Mouse (Mus musculus): ENCODE measurements at regions not wholly inside any gene's neighbourhood (a gene's known extent, or its start where the extent isn't known, plus 50 kb on each side); places are given as distances from the start of the nearest gene placed in this dataset.

DNA sequence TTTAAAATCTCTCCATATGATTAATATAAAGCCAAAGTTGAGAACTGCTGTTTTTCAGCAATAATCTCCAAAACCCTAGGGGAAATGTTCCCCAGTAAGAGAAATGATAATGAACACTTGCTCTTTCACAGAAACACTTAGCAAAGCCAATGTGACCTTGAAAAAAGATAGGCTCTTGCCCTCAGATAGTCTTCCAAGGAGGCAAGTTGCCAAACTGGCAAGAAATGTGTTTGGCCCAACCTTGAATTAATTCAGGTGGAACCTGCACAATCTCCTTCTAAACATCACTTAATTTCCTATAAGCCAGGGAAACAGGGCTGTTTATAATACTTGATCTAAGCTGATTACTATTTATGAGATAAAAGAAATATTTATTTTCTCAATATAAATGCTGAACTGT is 244.0 kb upstream of the Gnaz start:
- no peak overlapping the region for H3K9ac ChIP-seq
- no peaks in the 10 kb centered on the region for H3K4me1 ChIP-seq
- H3K36me3 ChIP-seq, result no peaks in the 10 kb centered on the region
- no peak overlapping the region for H3K4me2 ChIP-seq
- H3K27ac ChIP-seq, result no peak overlapping the region
- H3K9me3 ChIP-seq, result no peaks in the 10 kb centered on the region
- ATAC-seq (ENCODE audit: borderline replicate concordance, extremely low read depth, low FRiP score, low TSS enrichment), result no peak
- H3K4me3 ChIP-seq, result no peak overlapping the region
- no peaks in the 10 kb centered on the region for H3K27me3 ChIP-seq

DNA sequence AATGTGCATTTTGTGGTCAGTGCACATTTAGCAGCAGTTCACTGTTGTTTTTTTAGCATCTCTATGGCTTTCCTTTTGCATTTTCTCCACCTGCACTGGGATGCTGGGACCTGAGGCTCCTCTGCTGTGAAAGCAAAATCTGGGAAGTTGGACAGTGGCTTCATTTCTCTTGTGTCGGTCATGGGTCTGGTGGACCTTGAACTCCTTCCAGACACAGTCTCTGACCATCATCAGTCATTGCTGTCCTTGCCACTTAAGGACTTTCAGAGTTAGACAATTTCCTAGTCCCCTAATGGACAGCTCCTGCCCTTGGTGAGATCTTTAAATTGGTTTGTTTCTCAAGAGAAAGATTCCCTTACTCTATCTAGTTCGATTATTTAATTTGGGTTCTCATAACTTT is 217.5 kb upstream of the Gnaz start:
- no peaks in the 10 kb centered on the region for H3K4me1 ChIP-seq
- 71% methylated on average over 2 of the region's 2 CpGs for WGBS
- ATAC-seq (ENCODE audit: borderline replicate concordance, extremely low read depth, low FRiP score, low TSS enrichment), result no peak

GRCm38 (mm10) chr10:74750879-74751278 is 216.1 kb upstream of the Gnaz start:
- Histone ChIP-seq H3K27me3 (no peaks in the 10 kb centered on the region), H3K4me3 (no peak overlapping the region), H3K9ac (no peak overlapping the region), H3K9me3 (no peaks in the 10 kb centered on the region), H3K36me3 (no peaks in the 10 kb centered on the region), H3K27ac (no peak overlapping the region), H3K4me2 (no peak overlapping the region), H3K4me1 (no peaks in the 10 kb centered on the region)
- ATAC-seq (ENCODE audit: borderline replicate concordance, extremely low read depth, low FRiP score, low TSS enrichment), result no peak

More for the DNA sequence above, 217.5 kb upstream of the Gnaz start:
- H3K4me2 ChIP-seq, result no peak overlapping the region
- H3K36me3 ChIP-seq, result no peaks in the 10 kb centered on the region
- H3K27ac ChIP-seq, result no peak overlapping the region
- H3K27me3 ChIP-seq, result no peaks in the 10 kb centered on the region
- H3K9ac ChIP-seq, result no peak overlapping the region
- no peak overlapping the region for H3K4me3 ChIP-seq
- no peaks in the 10 kb centered on the region for H3K9me3 ChIP-seq

DNA sequence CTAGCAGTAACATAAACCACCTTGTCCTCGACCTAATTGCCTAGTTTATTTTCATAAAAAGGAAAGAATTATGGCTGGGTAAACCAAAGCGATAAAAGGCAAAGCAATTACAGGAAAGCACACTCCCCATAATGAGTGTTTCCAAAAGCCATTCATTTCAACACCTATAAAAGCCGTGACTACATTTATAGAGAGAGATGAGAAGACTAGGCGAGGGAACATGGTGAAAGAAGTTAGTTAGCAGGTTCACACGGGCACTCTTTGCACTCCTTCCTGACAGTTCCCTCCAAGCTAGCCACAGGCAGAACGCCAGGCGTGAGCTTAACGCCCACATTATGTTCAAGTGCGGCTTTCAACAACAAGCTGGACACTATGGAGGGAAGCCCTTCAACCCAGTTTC is 206.2 kb upstream of the Gnaz start:
- Histone ChIP-seq H3K9me3 (no peaks in the 10 kb centered on the region), H3K36me3 (no peaks in the 10 kb centered on the region), H3K27me3 (no peaks in the 10 kb centered on the region), H3K27ac (no peak overlapping the region), H3K4me2 (no peak overlapping the region), H3K9ac (no peak overlapping the region), H3K4me1 (no peaks in the 10 kb centered on the region), H3K4me3 (no peak overlapping the region)
- ATAC-seq (ENCODE audit: borderline replicate concordance, extremely low read depth, low FRiP score, low TSS enrichment), result no peak
- 65% methylated on average over 9 of the region's 9 CpGs for WGBS

DNA sequence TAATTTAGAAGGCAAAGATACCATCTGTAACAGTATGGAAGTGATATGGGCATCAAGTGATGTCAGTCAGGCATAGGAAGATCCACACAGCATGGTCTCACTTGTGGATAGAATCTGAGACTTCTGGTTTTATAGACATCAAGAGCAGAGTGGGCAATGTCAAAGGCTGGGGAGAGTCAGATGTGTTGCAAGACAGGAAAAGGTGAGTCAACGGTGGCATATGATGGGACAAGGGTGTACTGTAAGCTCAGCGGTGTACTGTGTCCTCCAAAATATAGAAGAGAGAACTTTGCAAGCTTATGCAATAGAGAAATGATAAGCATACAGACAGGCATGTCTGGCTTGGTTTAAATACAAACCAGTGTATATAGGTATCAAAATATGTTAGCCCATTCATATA is 177.7 kb upstream of the Gnaz start:
- H3K4me1 ChIP-seq, result no peaks in the 10 kb centered on the region
- H3K27ac ChIP-seq, result no peak overlapping the region
- ATAC-seq (ENCODE audit: borderline replicate concordance, extremely low read depth, low FRiP score, low TSS enrichment), result no peak
- H3K9me3 ChIP-seq, result no peaks in the 10 kb centered on the region
- 87% methylated on average over 2 of the region's 2 CpGs for WGBS
- H3K36me3 ChIP-seq, result no peaks in the 10 kb centered on the region
- no peak overlapping the region for H3K4me2 ChIP-seq
- H3K9ac ChIP-seq, result no peak overlapping the region
- no peak overlapping the region for H3K4me3 ChIP-seq
- no peaks in the 10 kb centered on the region for H3K27me3 ChIP-seq

- no peaks in the 10 kb centered on the region for H3K9me3 ChIP-seq
- no peaks in the 10 kb centered on the region for H3K4me1 ChIP-seq
- no peak overlapping the region for H3K9ac ChIP-seq
- H3K4me2 ChIP-seq, result no peak overlapping the region
- H3K27me3 ChIP-seq, result no peaks in the 10 kb centered on the region
- ATAC-seq (ENCODE audit: borderline replicate concordance, extremely low read depth, low FRiP score, low TSS enrichment), result no peak
- H3K36me3 ChIP-seq, result no peaks in the 10 kb centered on the region
- no peak overlapping the region for H3K4me3 ChIP-seq
- WGBS, result 53% methylated on average over 3 of the region's 3 CpGs
- H3K27ac ChIP-seq, result no peak overlapping the region
Observed at GRCm38 (mm10) chr10:74789987-74790386, 177.0 kb upstream of the Gnaz start.

DNA sequence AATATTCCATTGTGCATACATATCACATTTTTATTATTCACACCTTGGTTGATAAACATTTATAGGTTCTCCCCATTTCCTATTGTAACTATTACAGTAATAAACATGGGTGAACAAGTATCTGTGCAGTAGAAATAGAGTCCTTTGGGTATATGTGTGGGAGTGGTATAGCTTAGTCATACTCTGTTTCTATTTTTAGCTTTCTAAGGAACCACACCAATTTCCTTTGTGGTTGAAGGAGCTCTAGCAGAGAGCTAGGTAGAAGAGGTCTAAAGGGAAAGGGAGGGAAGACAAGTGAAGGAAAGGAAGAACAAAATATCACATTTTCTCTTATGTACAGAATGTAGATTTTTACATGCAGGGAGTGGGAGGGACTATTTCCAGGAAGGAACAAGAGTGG is 143.6 kb upstream of the Gnaz start:
- H3K9me3 ChIP-seq, result no peaks in the 10 kb centered on the region
- H3K27me3 ChIP-seq, result no peaks in the 10 kb centered on the region
- ATAC-seq (ENCODE audit: borderline replicate concordance, extremely low read depth, low FRiP score, low TSS enrichment), result no peak

DNA sequence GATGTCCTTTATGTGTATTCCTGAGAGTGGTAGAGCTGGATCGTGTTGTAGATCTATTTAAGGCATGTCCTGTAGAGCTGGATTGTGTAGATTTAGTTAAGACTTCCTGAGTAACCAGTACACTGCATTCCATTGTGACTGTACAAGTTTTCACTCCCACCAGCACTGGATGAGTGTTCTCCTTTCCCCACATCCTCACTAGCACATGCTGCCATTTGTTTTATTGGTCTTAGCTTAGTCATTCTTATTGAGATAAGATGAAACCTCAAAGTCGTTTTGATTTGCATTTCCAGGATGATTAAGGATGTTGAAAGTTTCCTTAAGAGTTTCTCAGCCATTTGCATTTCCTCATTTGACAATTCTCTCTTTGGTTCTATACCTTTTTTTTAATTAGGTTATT is 132.6 kb upstream of the Gnaz start:
- WGBS, result 38% methylated on average over 2 of the region's 2 CpGs
- ATAC-seq (ENCODE audit: borderline replicate concordance, extremely low read depth, low FRiP score, low TSS enrichment), result no peak
- Histone ChIP-seq H3K4me1 (no peaks in the 10 kb centered on the region), H3K4me2 (no peak overlapping the region), H3K36me3 (no peaks in the 10 kb centered on the region), H3K27me3 (no peaks in the 10 kb centered on the region), H3K9me3 (no peaks in the 10 kb centered on the region), H3K9ac (no peak overlapping the region), H3K4me3 (no peak overlapping the region), H3K27ac (no peak overlapping the region)

More for the DNA sequence above, 143.6 kb upstream of the Gnaz start:
- Histone ChIP-seq H3K4me3 (no peak overlapping the region), H3K27ac (no peak overlapping the region), H3K9ac (no peak overlapping the region), H3K4me2 (no peak overlapping the region), H3K36me3 (no peaks in the 10 kb centered on the region), H3K4me1 (no peaks in the 10 kb centered on the region)

- H3K27ac ChIP-seq, result no peak overlapping the region
- peak; percentile 42; the same call in 1 of the 2 replicates for ATAC-seq (ENCODE audit: borderline replicate concordance, extremely low read depth, low FRiP score, low TSS enrichment)
- H3K4me2 ChIP-seq, result no peak overlapping the region
- no peaks in the 10 kb centered on the region for H3K4me1 ChIP-seq
- no peaks in the 10 kb centered on the region for H3K9me3 ChIP-seq
- no peak overlapping the region for H3K4me3 ChIP-seq
- H3K27me3 ChIP-seq, result no peaks in the 10 kb centered on the region
- H3K36me3 ChIP-seq, result no peaks in the 10 kb centered on the region
- H3K9ac ChIP-seq, result no peak overlapping the region
- WGBS, result 8% methylated on average over 7 of the region's 7 CpGs
Observed at GRCm38 (mm10) chr10:74848372-74848771, 118.6 kb upstream of the Gnaz start.

DNA sequence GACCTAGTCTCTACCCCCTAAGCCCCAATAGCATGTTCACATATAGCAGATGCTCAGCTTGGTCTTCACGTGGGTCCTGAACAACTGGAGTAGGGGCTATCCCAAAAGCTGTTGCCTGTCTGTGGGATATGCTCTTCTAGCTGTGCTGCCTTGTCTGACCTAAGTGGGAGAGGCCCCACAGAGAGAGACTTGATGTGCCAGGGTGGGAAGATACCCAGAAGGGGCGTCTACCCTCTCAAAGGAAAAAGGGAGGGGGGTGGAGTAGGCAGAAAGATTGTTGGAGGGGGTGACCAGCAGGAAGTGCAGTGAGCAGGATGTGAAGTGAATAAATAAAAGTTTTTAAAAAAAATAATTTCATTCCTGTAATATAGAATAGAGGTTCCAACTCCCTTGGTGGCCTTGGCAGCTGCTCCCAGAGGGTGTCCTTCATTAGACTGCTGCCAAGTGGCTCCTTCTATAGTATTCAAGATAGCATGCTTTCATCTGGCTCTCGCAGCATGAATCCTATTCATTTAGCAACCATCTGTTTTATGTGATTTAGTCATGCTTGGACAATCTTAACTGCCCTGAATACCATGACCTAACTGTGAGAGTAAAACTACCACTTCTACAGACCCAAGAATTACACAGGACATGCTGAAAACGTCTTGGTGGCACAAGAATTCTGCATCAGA is 111.8 kb upstream of the Gnaz start:
- H3K27ac ChIP-seq, result peak overlapping the region; percentile 34; the same call in 1 of the 2 replicates
- no peak overlapping the region for H3K9ac ChIP-seq
- ATAC-seq (ENCODE audit: borderline replicate concordance, extremely low read depth, low FRiP score, low TSS enrichment), result peak; percentile 89

More for the DNA sequence above, 111.8 kb upstream of the Gnaz start:
- H3K36me3 ChIP-seq, result no peaks in the 10 kb centered on the region
- no peaks in the 10 kb centered on the region for H3K4me1 ChIP-seq
- H3K4me3 ChIP-seq, result no peak overlapping the region
- no peaks in the 10 kb centered on the region for H3K9me3 ChIP-seq
- H3K27me3 ChIP-seq, result no peaks in the 10 kb centered on the region
- WGBS, result 39% methylated on average over 4 of the region's 4 CpGs
- H3K4me2 ChIP-seq, result no peak overlapping the region
